Mouse (Mus musculus) CH12.LX (cell line): ENCODE data around the gene Snrpb.

Source experiments
- CTCF ChIP-seq, 2 experiments: IDR thresholded peaks in 1 of 2; conservative IDR thresholded peaks in 1 of 2; 2 replicates each; pipeline ENCODE4 v1.5.1; 2011 to 2012; ENCODE audit warnings: low read depth in 2 of 2, low read length in 2 of 2, improper control_type of control experiment in 1 of 2, inconsistent platforms in 1 of 2, mild to moderate bottlenecking in 1 of 2, moderate library complexity in 1 of 2
- E2F4 ChIP-seq: IDR thresholded peaks from 2 replicates; pipeline ENCODE4 v1.6.1; 2011; ENCODE audit warnings: low read depth, low read length, improper control_type of control experiment; ENCODE audit not compliant: insufficient replicate concordance
- HCFC1 ChIP-seq: IDR thresholded peaks from 2 replicates; pipeline ENCODE4 v1.6.1; 2012; ENCODE audit warnings: low read depth, mild to moderate bottlenecking, inconsistent platforms, low read length, improper control_type of control experiment
- JUND ChIP-seq: conservative IDR thresholded peaks from 2 replicates; pipeline ENCODE4 v1.6.1; 2011; ENCODE audit warnings: low read depth, low read length, improper control_type of control experiment
- MAFK ChIP-seq: IDR thresholded peaks from 2 replicates; pipeline ENCODE4 v1.6.1; 2011; ENCODE audit warnings: low read length, improper control_type of control experiment; ENCODE audit not compliant: insufficient replicate concordance
- NELFE ChIP-seq: IDR thresholded peaks from 2 replicates; pipeline ENCODE4 v1.6.1; 2011; ENCODE audit warnings: low read depth, low read length, improper control_type of control experiment
- TCF12 ChIP-seq: IDR thresholded peaks from 2 replicates; pipeline ENCODE4 v1.6.1; 2014; ENCODE audit warnings: low read depth, mild to moderate bottlenecking, inconsistent platforms, low read length, improper control_type of control experiment
- ZC3H11A ChIP-seq: IDR thresholded peaks from 2 replicates; pipeline ENCODE4 v1.6.1; 2012; ENCODE audit warnings: low read depth, mild to moderate bottlenecking, inconsistent platforms, low read length, improper control_type of control experiment

DNA sequence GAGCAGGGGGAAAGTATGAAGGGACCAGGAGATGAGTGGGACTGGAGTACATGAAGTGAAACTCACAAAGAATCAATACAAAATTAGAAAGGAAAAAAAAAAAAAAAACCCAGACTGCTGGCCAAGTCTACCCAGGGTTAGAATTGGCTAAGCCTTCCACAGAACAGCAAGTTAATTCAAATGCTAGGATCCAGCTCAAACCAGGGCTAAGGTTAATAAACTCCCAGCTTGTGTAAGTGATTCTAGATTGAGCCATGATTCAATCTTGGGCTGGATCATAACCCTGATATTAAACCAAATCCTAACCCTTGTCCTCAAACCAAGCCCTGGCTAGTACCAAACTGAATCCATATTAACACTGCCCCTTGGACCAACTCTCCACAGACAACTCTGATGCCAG, 23.4 kb downstream of the Snrpb start:
- TF ChIP-seq CTCF (conservative IDR thresholded peaks at IDR 0.05 in 1 of 2, IDR thresholded peaks at IDR 0.05 in 1 of 2; ENCODE audit: low read depth in 2 of 2, low read length in 2 of 2) (no peak), ZC3H11A (no peak), E2F4 (no peak), JUND (no peak), MAFK (no peak), TCF12 (no peak), HCFC1 (no peak), NELFE (no peak)
